Mouse (Mus musculus) midbrain, embryonic 16.5 days (tissue): ENCODE measurements around the gene Rars2. TPM values are rescaled to one million over a fixed set of nuclear protein-coding genes. Genes with fewer than 3 reads are reported as not detected.

Source experiments
- ATAC-seq: fragments of 200-750 bp; cut with Nextera tagmentation; 2 replicates; pipeline ENCODE4 v1.8.0; 2017; ENCODE audit warnings: moderate TSS enrichment
- H3K27ac ChIP-seq: fragments of 300-500 bp; sonication (generic); 2 replicates; pipeline ENCODE4 v1.5.1; 2014; ENCODE audit warnings: mild to moderate bottlenecking, low read length, mixed read lengths
- H3K27me3 ChIP-seq: fragments of 300-500 bp; sonication (generic); 2 replicates; pipeline ENCODE4 v1.6.1; 2014; ENCODE audit warnings: low read depth, low read length, mixed read lengths; ENCODE audit not compliant: control insufficient read depth, insufficient read depth
- H3K36me3 ChIP-seq: fragments of 300-500 bp; sonication (generic); 2 replicates; pipeline ENCODE4 v1.6.1; 2014; ENCODE audit warnings: mild to moderate bottlenecking, low read length, moderate library complexity, mixed read lengths; ENCODE audit not compliant: control insufficient read depth, insufficient read depth
- H3K4me1 ChIP-seq: fragments of 300-500 bp; sonication (generic); 2 replicates; pipeline ENCODE4 v1.6.1; 2014; ENCODE audit warnings: mild to moderate bottlenecking, low read length, mixed read lengths; ENCODE audit not compliant: control insufficient read depth, insufficient read depth
- H3K4me2 ChIP-seq: fragments of 300-500 bp; sonication (generic); 2 replicates; pipeline ENCODE4 v1.6.1; 2014; ENCODE audit warnings: mild to moderate bottlenecking, low read length, mixed read lengths
- H3K4me3 ChIP-seq: fragments of 300-500 bp; sonication (generic); 2 replicates; pipeline ENCODE4 v1.5.1; 2014; ENCODE audit warnings: low read depth, mild to moderate bottlenecking, low read length, moderate library complexity, mixed read lengths
- H3K9ac ChIP-seq: fragments of 300-500 bp; sonication (generic); 2 replicates; pipeline ENCODE4 v1.6.1; 2014; ENCODE audit warnings: low read depth, low read length, mixed read lengths
- H3K9me3 ChIP-seq: fragments of 300-500 bp; sonication (generic); replicated peaks from 2 replicates; pipeline ENCODE4 v1.6.1; 2014; ENCODE audit warnings: mild to moderate bottlenecking, low read length, mixed read lengths; ENCODE audit not compliant: control insufficient read depth, poor library complexity, severe bottlenecking
- WGBS: fragments of 180-500 bp; shearing (Covaris S2); extraction: QIAGEN DNeasy Blood & Tissue Kit; methylation state at CpG from one replicate; pipeline ENCODE4 v1.1.7; 2014; 5-methylcytosine and 5-hydroxymethylcytosine counted together
- polyA plus RNA-seq: library from polyadenylated mRNA; unstranded; fragments of >200 nt; fragmentation: Nextera tagmentation; extraction: Ambion mirVana; gene quantifications from 2 replicates; pipeline ENCODE4 v1.2.1, GENCODE M21; 2015

Gene Rars2
- polyA plus RNA-seq, 1 experiment from 2014 or later = 50.4 TPM

GRCm38 (mm10) chr4:34634129-34634528, 19.4 kb downstream of the Rars2 start:
- WGBS = 94% methylated on average over 7 of the region's 7 CpGs
- Histone ChIP-seq H3K9ac (no peak overlapping the region), H3K36me3 (peaks cover 11% of the 10 kb centered on the region; the same call in 1 of the 2 replicates), H3K9me3 (no peaks in the 10 kb centered on the region), H3K4me3 (no peak overlapping the region), H3K27ac (no peak overlapping the region), H3K4me2 (no peak overlapping the region), H3K4me1 (no peaks in the 10 kb centered on the region), H3K27me3 (no peaks in the 10 kb centered on the region)
- ATAC-seq = no peak

GRCm38 (mm10) chr4:34636036-34636435, 21.3 kb downstream of the Rars2 start:
- Histone ChIP-seq H3K9ac (no peak overlapping the region), H3K4me2 (no peak overlapping the region), H3K27ac (no peak overlapping the region), H3K36me3 (peaks cover 19% of the 10 kb centered on the region), H3K4me3 (no peak overlapping the region), H3K27me3 (no peaks in the 10 kb centered on the region), H3K9me3 (no peaks in the 10 kb centered on the region), H3K4me1 (no peaks in the 10 kb centered on the region)
- no peak for ATAC-seq
- WGBS = 92% methylated on average over 5 of the region's 5 CpGs

- Histone ChIP-seq H3K4me3 (no peak overlapping the region), H3K9me3 (no peaks in the 10 kb centered on the region), H3K27me3 (no peaks in the 10 kb centered on the region), H3K4me2 (no peak overlapping the region), H3K9ac (no peak overlapping the region), H3K27ac (no peak overlapping the region), H3K4me1 (no peaks in the 10 kb centered on the region), H3K36me3 (peaks cover 18% of the 10 kb centered on the region)
- no peak for ATAC-seq
- WGBS = 97% methylated on average over 7 of the region's 7 CpGs
Measured at GRCm38 (mm10) chr4:34637386-34637785, 22.6 kb downstream of the Rars2 start.

- H3K36me3 ChIP-seq = peaks cover 22% of the 10 kb centered on the region
- no peak for ATAC-seq
- H3K4me1 ChIP-seq = no peaks in the 10 kb centered on the region
- H3K27ac ChIP-seq = no peak overlapping the region
- no peaks in the 10 kb centered on the region for H3K27me3 ChIP-seq
- H3K9ac ChIP-seq = no peak overlapping the region
- no peak overlapping the region for H3K4me2 ChIP-seq
- WGBS = 93% methylated on average over 4 of the region's 4 CpGs
- no peaks in the 10 kb centered on the region for H3K9me3 ChIP-seq
- H3K4me3 ChIP-seq = no peak overlapping the region
Measured at GRCm38 (mm10) chr4:34637851-34638250, 23.1 kb downstream of the Rars2 start.

- ATAC-seq = no peak
- H3K9me3 ChIP-seq = no peaks in the 10 kb centered on the region
- no peaks in the 10 kb centered on the region for H3K4me1 ChIP-seq
- 88% methylated on average over 5 of the region's 5 CpGs for WGBS
- no peaks in the 10 kb centered on the region for H3K27me3 ChIP-seq
- H3K4me3 ChIP-seq = no peak overlapping the region
- no peak overlapping the region for H3K4me2 ChIP-seq
- no peak overlapping the region for H3K27ac ChIP-seq
- peaks cover 16% of the 10 kb centered on the region for H3K36me3 ChIP-seq
- no peak overlapping the region for H3K9ac ChIP-seq
Measured at GRCm38 (mm10) chr4:34639745-34640364, 25.1 kb downstream of the Rars2 start.

- Histone ChIP-seq H3K4me1 (no peaks in the 10 kb centered on the region), H3K4me3 (no peak overlapping the region), H3K27me3 (no peaks in the 10 kb centered on the region), H3K4me2 (no peak overlapping the region), H3K36me3 (peaks cover 16% of the 10 kb centered on the region), H3K9me3 (no peaks in the 10 kb centered on the region), H3K27ac (no peak overlapping the region), H3K9ac (no peak overlapping the region)
- ATAC-seq = no peak
- 96% methylated on average over 3 of the region's 3 CpGs for WGBS
Measured at GRCm38 (mm10) chr4:34640731-34641130, 26.0 kb downstream of the Rars2 start.

GRCm38 (mm10) chr4:34644779-34645178, 30.0 kb downstream of the Rars2 start:
- H3K4me3 ChIP-seq = no peak overlapping the region
- H3K9ac ChIP-seq = no peak overlapping the region
- ATAC-seq = no peak
- no peaks in the 10 kb centered on the region for H3K9me3 ChIP-seq
- peaks cover 29% of the 10 kb centered on the region for H3K36me3 ChIP-seq
- H3K4me1 ChIP-seq = no peaks in the 10 kb centered on the region
- H3K27me3 ChIP-seq = no peaks in the 10 kb centered on the region
- no peak overlapping the region for H3K27ac ChIP-seq
- no peak overlapping the region for H3K4me2 ChIP-seq

- H3K4me3 ChIP-seq = no peak overlapping the region
- no peaks in the 10 kb centered on the region for H3K4me1 ChIP-seq
- 94% methylated on average over 7 of the region's 7 CpGs for WGBS
- H3K36me3 ChIP-seq = peaks cover 24% of the 10 kb centered on the region
- no peaks in the 10 kb centered on the region for H3K27me3 ChIP-seq
- H3K27ac ChIP-seq = no peak overlapping the region
- no peak overlapping the region for H3K9ac ChIP-seq
- H3K4me2 ChIP-seq = no peak overlapping the region
- H3K9me3 ChIP-seq = no peaks in the 10 kb centered on the region
- no peak for ATAC-seq
Measured at GRCm38 (mm10) chr4:34653179-34653578, 38.4 kb downstream of the Rars2 start.

GRCm38 (mm10) chr4:34656101-34656500, 41.3 kb downstream of the Rars2 start:
- Histone ChIP-seq H3K9ac (no peak overlapping the region), H3K9me3 (no peaks in the 10 kb centered on the region), H3K4me2 (no peak overlapping the region), H3K27me3 (no peaks in the 10 kb centered on the region), H3K27ac (no peak overlapping the region), H3K4me3 (no peak overlapping the region), H3K4me1 (no peaks in the 10 kb centered on the region), H3K36me3 (peaks cover 32% of the 10 kb centered on the region)
- ATAC-seq = no peak
- 93% methylated on average over 10 of the region's 10 CpGs for WGBS
